Mouse (Mus musculus) MEL (cell line): Measurements from ENCODE around the gene Fgfr2. TPM values are rescaled to one million over a fixed set of nuclear protein-coding genes. Genes with fewer than 3 reads are reported as not detected.

ENCODE experiments used
- DNase-seq: peaks from one replicate; pipeline ENCODE4 v3.0.0; 2011; ENCODE audit warnings: low read depth, low spot score
- H3K27ac ChIP-seq: 2 replicates; pipeline ENCODE4 v1.5.1; 2012; ENCODE audit warnings: low read depth, mild to moderate bottlenecking, control low read depth, low read length, moderate library complexity; ENCODE audit not compliant: control insufficient read depth
- H3K27me3 ChIP-seq, 2 experiments: fragments of 150-350 bp in 1 of 2; sonication (generic) in 1 of 2; 2 replicates each; pipeline ENCODE4 v1.6.1; 2012; ENCODE audit warnings: low read length in 2 of 2, mild to moderate bottlenecking in 2 of 2, improper control_type of control experiment in 1 of 2, moderate library complexity in 1 of 2; ENCODE audit not compliant: insufficient read depth in 2 of 2, control insufficient read depth in 1 of 2
- H3K36me3 ChIP-seq, 2 experiments: 2 replicates each; pipeline ENCODE4 v1.6.1; 2012 to 2014; ENCODE audit warnings: low read length in 2 of 2, improper control_type of control experiment in 1 of 2, inconsistent platforms in 1 of 2, mild to moderate bottlenecking in 1 of 2; ENCODE audit not compliant: insufficient read depth in 2 of 2, control insufficient read depth in 1 of 2
- H3K4me1 ChIP-seq, 2 experiments: fragments of 150-350 bp in 1 of 2; sonication (generic) in 1 of 2; 2 replicates each; pipeline ENCODE4 v1.6.1; 2012; ENCODE audit warnings: low read length in 2 of 2, improper control_type of control experiment in 1 of 2, mild to moderate bottlenecking in 1 of 2; ENCODE audit not compliant: insufficient read depth in 2 of 2, control insufficient read depth in 1 of 2
- H3K4me3 ChIP-seq, 2 experiments: fragments of 150-350 bp in 1 of 2; sonication (generic) in 1 of 2; 2 replicates each; pipeline ENCODE4 v1.5.1; 2012; ENCODE audit warnings: low read depth in 2 of 2, low read length in 2 of 2, mild to moderate bottlenecking in 2 of 2, moderate library complexity in 2 of 2, control low read depth in 1 of 2, improper control_type of control experiment in 1 of 2; ENCODE audit not compliant: control insufficient read depth in 1 of 2, insufficient read depth in 1 of 2
- H3K79me2 ChIP-seq: 2 replicates; pipeline ENCODE4 v1.6.1; 2012; ENCODE audit warnings: mild to moderate bottlenecking, low read length, moderate library complexity; ENCODE audit not compliant: control insufficient read depth, poor library complexity, insufficient read depth
- H3K9ac ChIP-seq: 2 replicates; pipeline ENCODE4 v1.6.1; 2012; ENCODE audit warnings: low read depth, mild to moderate bottlenecking, control low read depth, low read length, moderate library complexity; ENCODE audit not compliant: control insufficient read depth, poor library complexity, severe bottlenecking
- H3K9me3 ChIP-seq: fragments of 150-350 bp; sonication (generic); replicated peaks from 2 replicates; pipeline ENCODE4 v1.6.1; 2012; ENCODE audit warnings: mild to moderate bottlenecking, low read length, improper control_type of control experiment, moderate library complexity; ENCODE audit not compliant: insufficient read depth
- CHD1 ChIP-seq: IDR thresholded peaks from 2 replicates; pipeline ENCODE4 v1.6.1; 2012; ENCODE audit warnings: low read depth, mild to moderate bottlenecking, inconsistent platforms, low read length, improper control_type of control experiment
- E2F4 ChIP-seq: IDR thresholded peaks from 2 replicates; pipeline ENCODE4 v1.6.1; 2011; ENCODE audit warnings: low read depth, low read length, improper control_type of control experiment, borderline replicate concordance
- ELF1 ChIP-seq: IDR thresholded peaks from 2 replicates; pipeline ENCODE4 v1.6.1; 2014; ENCODE audit warnings: low read depth, mild to moderate bottlenecking, inconsistent platforms, low read length, improper control_type of control experiment, moderate library complexity
- EP300 ChIP-seq, 2 experiments: IDR thresholded peaks; 2 replicates each; pipeline ENCODE4 v1.6.1; 2011; ENCODE audit warnings: improper control_type of control experiment in 2 of 2, low read length in 2 of 2, low read depth in 1 of 2, mild to moderate bottlenecking in 1 of 2
- ETS1 ChIP-seq: IDR thresholded peaks from 2 replicates; pipeline ENCODE4 v1.6.1; 2012; ENCODE audit warnings: low read depth, mild to moderate bottlenecking, inconsistent platforms, low read length, improper control_type of control experiment, moderate library complexity
- GATA1 ChIP-seq: IDR thresholded peaks from 2 replicates; pipeline ENCODE4 v1.6.1; 2011; ENCODE audit warnings: low read depth, low read length, improper control_type of control experiment
- HCFC1 ChIP-seq: IDR thresholded peaks from 2 replicates; pipeline ENCODE4 v1.6.1; 2012; ENCODE audit warnings: low read depth, mild to moderate bottlenecking, inconsistent platforms, low read length, improper control_type of control experiment, moderate library complexity
- MAFK ChIP-seq: IDR thresholded peaks from 2 replicates; pipeline ENCODE4 v1.6.1; 2011; ENCODE audit warnings: low read depth, mild to moderate bottlenecking, low read length, improper control_type of control experiment, borderline replicate concordance
- MAZ ChIP-seq: IDR thresholded peaks from 2 replicates; pipeline ENCODE4 v1.6.1; 2012; ENCODE audit warnings: low read depth, mild to moderate bottlenecking, inconsistent platforms, low read length, improper control_type of control experiment
- MYC ChIP-seq: IDR thresholded peaks from 2 replicates; pipeline ENCODE4 v1.6.1; 2011; ENCODE audit warnings: low read depth, mild to moderate bottlenecking, low read length, improper control_type of control experiment, moderate library complexity
- NELFE ChIP-seq: IDR thresholded peaks from 2 replicates; pipeline ENCODE4 v1.6.1; 2011; ENCODE audit warnings: low read depth, low read length, improper control_type of control experiment
- POLR2AphosphoS2 ChIP-seq: IDR thresholded peaks from 2 replicates; pipeline ENCODE4 v1.6.1; 2011; ENCODE audit warnings: low read length, improper control_type of control experiment
- RAD21 ChIP-seq: IDR thresholded peaks from 2 replicates; pipeline ENCODE4 v1.6.1; 2011; ENCODE audit warnings: mild to moderate bottlenecking, low read depth, low read length, improper control_type of control experiment
- RCOR1 ChIP-seq: IDR thresholded peaks from 2 replicates; pipeline ENCODE4 v1.6.1; 2012; ENCODE audit warnings: low read depth, mild to moderate bottlenecking, inconsistent platforms, low read length, improper control_type of control experiment
- SMC3 ChIP-seq: IDR thresholded peaks from 2 replicates; pipeline ENCODE4 v1.6.1; 2011; ENCODE audit warnings: low read depth, low read length, improper control_type of control experiment
- TAL1 ChIP-seq: IDR thresholded peaks from 2 replicates; pipeline ENCODE4 v1.6.1; 2012; ENCODE audit warnings: mild to moderate bottlenecking, inconsistent platforms, low read length, moderate library complexity, mixed read lengths
- UBTF ChIP-seq: IDR thresholded peaks from 2 replicates; pipeline ENCODE4 v1.6.1; 2012; ENCODE audit warnings: low read depth, mild to moderate bottlenecking, inconsistent platforms, low read length, improper control_type of control experiment, moderate library complexity, borderline replicate concordance; ENCODE audit not compliant: insufficient read depth
- ZC3H11A ChIP-seq: IDR thresholded peaks from 2 replicates; pipeline ENCODE4 v1.6.1; 2012; ENCODE audit warnings: low read depth, mild to moderate bottlenecking, inconsistent platforms, low read length, improper control_type of control experiment
- ZMIZ1 ChIP-seq: IDR thresholded peaks from 2 replicates; pipeline ENCODE4 v1.6.1; 2012; ENCODE audit warnings: low read depth, mild to moderate bottlenecking, inconsistent platforms, low read length, improper control_type of control experiment, moderate library complexity
- polyA plus RNA-seq, 2 experiments: library from polyadenylated mRNA; stranded (reverse) in 1 of 2; unstranded in 1 of 2; fragments of >175 nt in 1 of 2; fragments of >200 nt in 1 of 2; gene quantifications; 2 replicates each; pipeline versions ENCODE4 v1.2.1 to v1.2.4; 2012; ENCODE audit warnings: low replicate concordance in 2 of 2, low read depth in 1 of 2; ENCODE audit not compliant: insufficient read length in 2 of 2, insufficient read depth in 1 of 2, missing spikeins in 1 of 2
- total RNA-seq: library from RNA; depleted of rRNA; stranded (reverse); fragments of 300-350 nt; gene quantifications from 2 replicates; pipeline ENCODE4 v1.2.3, GENCODE M21; 2012

Fgfr2 gene
- total and polyA plus RNA-seq, 3 experiments = not detected

DNA sequence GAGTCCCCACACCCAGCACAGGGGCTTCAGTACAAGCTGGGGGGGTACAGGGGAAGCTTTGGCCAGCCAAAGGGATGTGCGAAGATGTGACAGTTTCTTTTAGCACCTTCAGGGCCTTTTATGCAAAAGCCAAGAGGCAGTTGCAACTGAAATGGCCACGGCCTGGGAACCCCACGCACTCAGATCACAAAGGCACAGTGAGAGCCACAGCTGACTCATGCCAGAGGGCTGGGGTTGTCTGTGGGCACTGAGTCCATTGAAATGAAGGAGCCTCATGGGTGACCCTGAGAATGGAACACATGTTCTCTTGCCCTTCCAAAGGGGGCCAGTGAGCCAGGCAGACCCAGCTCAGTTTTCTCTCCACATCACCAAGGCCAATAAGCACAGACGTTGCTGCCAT, 114.5 kb downstream of the Fgfr2 start:
- H3K79me2 ChIP-seq = no peaks in the 10 kb centered on the region
- no peak overlapping the region for H3K9ac ChIP-seq
- H3K4me3 ChIP-seq = no peak overlapping the region
- H3K27me3 ChIP-seq = no peaks in the 10 kb centered on the region
- peaks cover 8 to 18% of the 10 kb centered on the region in 2 experiments for H3K4me1 ChIP-seq
- no peak overlapping the region for H3K27ac ChIP-seq
- H3K9me3 ChIP-seq = no peaks in the 10 kb centered on the region
- peaks cover 0 to 12% of the 10 kb centered on the region in 2 experiments; a peak in 3 of 4 replicates for H3K36me3 ChIP-seq
- TF ChIP-seq ZC3H11A = no peak
- no peak for TF ChIP-seq ZMIZ1
- TF ChIP-seq E2F4 = no peak
- no peak for TF ChIP-seq UBTF
- no peak for TF ChIP-seq HCFC1
- TF ChIP-seq SMC3 = no peak
- no peak for TF ChIP-seq RAD21
- no peak for TF ChIP-seq MYC
- no peak for TF ChIP-seq RCOR1
- no peak for TF ChIP-seq EP300 (IDR thresholded peaks at IDR 0.05; ENCODE audit: low read depth in 1 of 2, low read length in 2 of 2)
- no peak for TF ChIP-seq MAZ
- TF ChIP-seq NELFE = no peak
- no peak for TF ChIP-seq ELF1
- TF ChIP-seq POLR2AphosphoS2 = no peak
- no peak for TF ChIP-seq CHD1
- TF ChIP-seq TAL1 = no peak
- no peak for DNase-seq

DNA sequence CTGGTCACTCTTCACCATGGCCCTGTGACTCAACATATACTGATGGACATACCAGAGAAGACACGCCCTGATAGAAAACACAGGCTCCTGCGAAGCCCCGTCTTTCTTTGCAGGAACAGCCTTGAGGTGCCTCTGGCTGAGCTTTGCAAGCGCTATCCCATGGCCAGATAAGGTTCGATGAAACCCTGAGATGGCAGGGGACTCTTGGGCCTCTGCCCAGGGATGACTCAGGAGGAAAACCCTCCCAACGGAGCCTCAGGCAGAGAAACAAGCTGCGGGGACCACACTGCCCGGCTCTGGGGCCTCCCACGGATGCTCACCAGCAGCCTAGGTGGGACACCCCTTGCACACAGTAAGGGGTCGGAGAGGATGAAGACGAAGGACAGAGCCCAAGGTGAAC, 115.8 kb downstream of the Fgfr2 start:
- Histone ChIP-seq H3K36me3 (peaks cover 0 to 12% of the 10 kb centered on the region in 2 experiments; a peak in 3 of 4 replicates), H3K27ac (0 out of 2 replicates have a peak overlapping the region, but pooled peaks have one; percentile 6), H3K9me3 (no peaks in the 10 kb centered on the region)

More for the DNA sequence above, 115.8 kb downstream of the Fgfr2 start:
- Histone ChIP-seq H3K4me1 (peaks cover 8 to 18% of the 10 kb centered on the region in 2 experiments), H3K4me3 (no peak overlapping the region), H3K27me3 (no peaks in the 10 kb centered on the region), H3K79me2 (no peaks in the 10 kb centered on the region), H3K9ac (no peak overlapping the region)
- TF ChIP-seq ETS1 (peak; percentile 45; the same call in 1 of the 2 replicates), E2F4 (no peak), RCOR1 (peak; percentile 76), GATA1 (peak; percentile 74), EP300 (IDR thresholded peaks at IDR 0.05; ENCODE audit: low read depth in 1 of 2, low read length in 2 of 2) (peak; percentile 42 to 77; a peak in 3 of 4 replicates), MAFK (peak; percentile 21; the same call in 1 of the 2 replicates)
- peak; percentile 79 for DNase-seq
